Mouse (Mus musculus) cerebellum, adult 2 months (tissue): ENCODE results near the gene Marveld2. TPM values are rescaled to one million over a fixed set of nuclear protein-coding genes. Genes with fewer than 3 reads are reported as not detected.

Experiments
- DNase-seq, 2 experiments: peaks; one replicate each; pipeline ENCODE4 v3.0.0; 2021
- H3K27ac ChIP-seq: fragments of 200-500 bp; 2 replicates; pipeline ENCODE4 v1.5.1; 2012; ENCODE audit warnings: low read length, control low read depth, inconsistent platforms; ENCODE audit not compliant: insufficient read depth
- H3K27me3 ChIP-seq: fragments of 200-500 bp; 2 replicates; pipeline ENCODE4 v1.6.1; 2012; ENCODE audit warnings: inconsistent platforms, mild to moderate bottlenecking, low read length, moderate library complexity; ENCODE audit not compliant: control insufficient read depth, insufficient read depth
- H3K4me1 ChIP-seq: fragments of 200-500 bp; 2 replicates; pipeline ENCODE4 v1.6.1; 2011; ENCODE audit warnings: low read length; ENCODE audit not compliant: control insufficient read depth, insufficient read depth
- H3K4me3 ChIP-seq: fragments of 200-500 bp; replicated peaks from 2 replicates; pipeline ENCODE3; 2011; ENCODE audit warnings: mild to moderate bottlenecking, low read depth, low read length, control low read depth; ENCODE audit not compliant: insufficient read depth
- CTCF ChIP-seq: fragments of 200-500 bp; IDR thresholded peaks from 2 replicates; pipeline ENCODE4 v1.5.1; 2011; ENCODE audit warnings: low read depth, mild to moderate bottlenecking, control low read depth, low read length, moderate library complexity, borderline replicate concordance; ENCODE audit not compliant: insufficient read depth
- POLR2A ChIP-seq: fragments of 200-500 bp; IDR thresholded peaks from 2 replicates; pipeline ENCODE4 v1.6.1; 2011; ENCODE audit warnings: low read length, control low read depth, borderline replicate concordance; ENCODE audit not compliant: insufficient read depth
- WGBS: fragments of 180-500 bp; shearing (Covaris S2); methylation state at CpG from one replicate; pipeline ENCODE4 v1.1.7; 2018; 5-methylcytosine and 5-hydroxymethylcytosine counted together
- polyA plus RNA-seq: library from polyadenylated mRNA; depleted of rRNA; stranded (reverse); fragments of >200 nt; gene quantifications from 2 replicates; pipeline ENCODE4 v1.2.3, GENCODE M21; 2012; rRNA removed

Marveld2 gene
- polyA plus RNA-seq, 1 experiment = 13.5 TPM

DNA sequence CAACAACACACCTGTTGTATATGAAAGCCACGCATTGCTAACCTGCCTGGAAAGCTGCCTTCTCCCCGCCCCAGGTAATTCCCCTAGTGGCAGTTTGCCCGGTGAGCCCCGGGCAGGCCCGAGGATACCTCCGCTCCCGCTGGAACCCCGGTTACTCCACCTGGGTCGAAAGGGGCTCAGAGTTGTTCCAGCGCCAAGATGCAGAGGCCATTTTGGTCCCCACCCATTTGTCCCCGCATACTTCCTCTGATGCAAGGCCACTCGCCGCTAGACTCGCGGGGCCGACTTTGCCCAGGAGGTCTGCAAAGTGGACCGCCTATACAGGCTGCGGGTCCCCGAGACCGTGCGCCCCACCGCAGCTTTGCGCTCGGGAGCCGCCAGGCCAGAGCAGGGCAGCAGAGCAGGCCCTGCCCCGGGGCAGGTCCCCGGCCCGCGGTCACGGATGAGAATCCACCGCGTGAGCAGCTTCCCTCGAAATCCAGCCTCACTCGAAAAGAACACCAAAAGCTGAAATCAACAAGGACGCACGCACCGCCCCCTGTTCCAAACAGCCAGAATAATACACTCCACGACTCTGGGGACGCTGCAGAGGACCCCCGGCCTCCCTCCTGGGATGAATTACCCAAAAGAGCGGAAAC, 65.3 kb downstream of the Marveld2 start:
- no peak for TF ChIP-seq CTCF
- TF ChIP-seq POLR2A = no peak
- Histone ChIP-seq H3K4me1 (no peaks in the 10 kb centered on the region; the same call in 1 of the 2 replicates), H3K4me3 (peak overlapping the region; percentile 94), H3K27me3 (no peaks in the 10 kb centered on the region), H3K27ac (peak overlapping the region; percentile 93)
- peak; percentile 58 to 60 for DNase-seq
- WGBS = under 1% methylated on average over 41 of the region's 41 CpGs

- DNase-seq = no peak
- Histone ChIP-seq H3K27ac (no peak overlapping the region), H3K4me1 (no peaks in the 10 kb centered on the region; the same call in 1 of the 2 replicates), H3K27me3 (no peaks in the 10 kb centered on the region), H3K4me3 (no peak overlapping the region)
- WGBS = 65% methylated on average over 5 of the region's 5 CpGs
- TF ChIP-seq POLR2A (no peak), CTCF (no peak)
Measured at GRCm38 (mm10) chr13:100547269-100547668, 69.5 kb downstream of the Marveld2 start.

Other genes starting within 250 kb of the Marveld2 start
- 0.13 and 0.15 TPM in 2 replicates for gene Naip1, start 164.1 kb downstream of the Marveld2 start, polyA plus RNA-seq
- gene Gtf2h2, start 124.4 kb downstream of the Marveld2 start, polyA plus RNA-seq = 67.1 and 73.0 TPM in 2 replicates
- gene Ocln, start 64.3 kb downstream of the Marveld2 start, polyA plus RNA-seq = 14.8 and 16.0 TPM in 2 replicates
- 141 and 148 TPM in 2 replicates for gene Ak6, start 34.0 kb upstream of the Marveld2 start, polyA plus RNA-seq
- 15.6 and 17.0 TPM in 2 replicates for gene Rad17, start 34.1 kb upstream of the Marveld2 start, polyA plus RNA-seq
- 13.8 and 16.0 TPM in 2 replicates for gene Taf9, start 34.6 kb upstream of the Marveld2 start, polyA plus RNA-seq
- 0.59 and 0.61 TPM in 2 replicates for gene Ccdc125, start 52.7 kb upstream of the Marveld2 start, polyA plus RNA-seq
- gene Cdk7, start 114.0 kb upstream of the Marveld2 start, polyA plus RNA-seq = 18.5 and 20.9 TPM in 2 replicates
- gene Mrps36, start 127.7 kb upstream of the Marveld2 start, polyA plus RNA-seq = 115 and 119 TPM in 2 replicates
- gene Cenph, start 158.9 kb upstream of the Marveld2 start, polyA plus RNA-seq = 0.41 and 0.63 TPM in 2 replicates
- gene Ccnb1, start 169.6 kb upstream of the Marveld2 start, polyA plus RNA-seq = 0.18 and 0.33 TPM in 2 replicates
- gene Slc30a5, start 216.5 kb upstream of the Marveld2 start, polyA plus RNA-seq = 42.7 and 44.0 TPM in 2 replicates